Mouse (Mus musculus): ENCODE measurements at regions not wholly inside any gene's neighbourhood (a gene's known extent, or its start where the extent isn't known, plus 50 kb on each side); places are given as distances from the start of the nearest gene placed in this dataset. TPM values are rescaled to one million over a fixed set of nuclear protein-coding genes. Genes with fewer than 3 reads are reported as not detected.
"Not testable (repeated sequence)": the region's sequence is repeated elsewhere in the genome, so short reads cannot be mapped to it uniquely, and the experiment has no call there.

- Histone ChIP-seq H3K9me3 (no peaks in the 10 kb centered on the region), H3K9ac (replicated peaks) (no peak overlapping the region), H3K27me3 (no peaks in the 10 kb centered on the region), H3K36me3 (no peaks in the 10 kb centered on the region), H3K4me3 (no peak overlapping the region), H3K4me2 (replicated peaks) (no peak overlapping the region), H3K4me1 (no peaks in the 10 kb centered on the region), H3K27ac (replicated peaks) (no peak overlapping the region)
- 90% methylated on average over 4 of the region's 4 CpGs for WGBS
- ATAC-seq (ENCODE audit: low FRiP score, low read depth), result no peak
Observed at GRCm38 (mm10) chr8:97234551-97235107, 1346.3 kb upstream of the Got2 start.

- Histone ChIP-seq H3K9ac (replicated peaks) (no peak overlapping the region), H3K27me3 (no peaks in the 10 kb centered on the region), H3K36me3 (no peaks in the 10 kb centered on the region), H3K4me1 (no peaks in the 10 kb centered on the region), H3K9me3 (no peaks in the 10 kb centered on the region), H3K27ac (replicated peaks) (no peak overlapping the region), H3K4me3 (no peak overlapping the region), H3K4me2 (replicated peaks) (no peak overlapping the region)
- 60% methylated on average over 2 of the region's 2 CpGs for WGBS
- peak; percentile 58; the same call in 1 of the 2 replicates for ATAC-seq (ENCODE audit: low FRiP score, low read depth)
Observed at GRCm38 (mm10) chr8:97232619-97233376, 1344.5 kb upstream of the Got2 start.

GRCm38 (mm10) chr8:97231652-97232051, 1343.3 kb upstream of the Got2 start:
- Histone ChIP-seq H3K4me1 (no peaks in the 10 kb centered on the region), H3K9ac (replicated peaks) (no peak overlapping the region), H3K27me3 (no peaks in the 10 kb centered on the region), H3K4me2 (replicated peaks) (no peak overlapping the region), H3K27ac (replicated peaks) (no peak overlapping the region), H3K9me3 (no peaks in the 10 kb centered on the region), H3K4me3 (no peak overlapping the region), H3K36me3 (no peaks in the 10 kb centered on the region)
- 93% methylated on average over 5 of the region's 5 CpGs for WGBS
- ATAC-seq (ENCODE audit: low FRiP score, low read depth), result no peak

GRCm38 (mm10) chr8:97191806-97192205, 1303.5 kb upstream of the Got2 start:
- Histone ChIP-seq H3K4me1 (no peaks in the 10 kb centered on the region), H3K4me3 (no peak overlapping the region), H3K9me3 (no peaks in the 10 kb centered on the region), H3K36me3 (no peaks in the 10 kb centered on the region), H3K27me3 (no peaks in the 10 kb centered on the region), H3K9ac (replicated peaks) (no peak overlapping the region), H3K27ac (replicated peaks) (no peak overlapping the region), H3K4me2 (replicated peaks) (no peak overlapping the region)
- WGBS, result 90% methylated on average over 1 of the region's 1 CpGs
- ATAC-seq (ENCODE audit: low FRiP score, low read depth), result no peak

- H3K27ac ChIP-seq (replicated peaks); H3K9me3 ChIP-seq; H3K4me3 ChIP-seq; H3K4me2 ChIP-seq (replicated peaks); H3K4me1 ChIP-seq; H3K27me3 ChIP-seq; H3K36me3 ChIP-seq; H3K9ac ChIP-seq (replicated peaks); ATAC-seq (ENCODE audit: low FRiP score, low read depth): not testable (repeated sequence)
- WGBS, result 93% methylated on average over 13 of the region's 13 CpGs
Observed at GRCm38 (mm10) chr8:97183831-97184230, 1295.5 kb upstream of the Got2 start.

GRCm38 (mm10) chr8:97182456-97182855, 1294.1 kb upstream of the Got2 start:
- not testable (repeated sequence) for H3K4me2 ChIP-seq (replicated peaks); H3K36me3 ChIP-seq; H3K4me1 ChIP-seq; H3K27me3 ChIP-seq; ATAC-seq (ENCODE audit: low FRiP score, low read depth); H3K27ac ChIP-seq (replicated peaks); H3K4me3 ChIP-seq; H3K9me3 ChIP-seq; H3K9ac ChIP-seq (replicated peaks)

Small RNA genes lying in the stretch of these regions (microRNA-seq; reads per million reads assigned to microRNA genes)
- gene Gm26399, result not detected

Data from midbrain, embryonic 12.5 days (tissue).